Mouse (Mus musculus) A20 (cell line): ENCODE measurements at regions not wholly inside any gene's neighbourhood (a gene's known extent, or its start where the extent isn't known, plus 50 kb on each side); places are given as distances from the start of the nearest gene placed in this dataset.

Source experiments
- DNase-seq: peaks from one replicate; pipeline ENCODE4 v3.0.0-alpha.2; 2011; ENCODE audit warnings: low read depth, low spot score

DNA sequence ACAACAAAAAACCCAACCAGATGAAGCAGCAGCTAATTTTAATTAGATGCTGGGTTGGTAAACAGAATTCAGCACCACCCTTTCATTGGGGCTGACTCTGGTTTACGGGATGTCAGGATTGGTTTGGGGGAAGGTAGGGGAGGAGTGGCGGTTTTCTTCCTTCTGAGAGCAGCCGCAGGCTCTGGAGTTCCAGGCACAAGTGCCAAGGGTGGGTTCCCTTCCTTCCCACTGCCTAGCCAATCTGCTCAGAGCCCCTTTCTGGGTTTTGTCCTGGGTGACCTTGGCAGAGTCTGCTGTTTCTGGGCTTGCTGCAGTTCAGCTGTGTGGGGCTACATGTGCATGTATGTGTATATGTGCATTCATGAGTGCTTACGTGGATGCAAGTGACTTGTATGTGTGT, 260.5 kb upstream of the Gm4791 start:
- no peak for DNase-seq

- DNase-seq: no peak
Measured at GRCm38 (mm10) chr9:46737446-46737845, 261.1 kb upstream of the Gm4791 start.

GRCm38 (mm10) chr9:46736232-46736631, 262.3 kb upstream of the Gm4791 start:
- no peak for DNase-seq

DNA sequence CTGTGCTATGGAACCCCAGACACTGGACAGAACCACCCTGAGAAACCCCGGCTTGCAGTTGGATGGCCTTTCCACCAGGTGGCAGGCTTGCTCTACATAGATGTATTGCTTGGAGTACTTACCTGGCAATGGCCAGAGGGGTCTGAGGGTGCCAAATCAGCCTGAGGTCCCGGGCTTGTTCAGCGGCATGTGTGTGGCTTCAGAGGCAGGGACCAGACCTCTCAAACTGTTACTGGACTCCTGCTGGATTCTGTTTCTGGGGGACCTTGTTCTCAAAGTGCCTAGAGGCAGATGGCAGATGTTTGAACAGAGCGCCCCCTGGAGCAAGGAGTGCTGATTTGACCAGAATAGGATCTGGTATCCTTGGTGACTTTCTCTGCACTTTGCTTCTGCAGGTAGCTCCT, 262.9 kb upstream of the Gm4791 start:
- DNase-seq: peak; percentile 48

DNA sequence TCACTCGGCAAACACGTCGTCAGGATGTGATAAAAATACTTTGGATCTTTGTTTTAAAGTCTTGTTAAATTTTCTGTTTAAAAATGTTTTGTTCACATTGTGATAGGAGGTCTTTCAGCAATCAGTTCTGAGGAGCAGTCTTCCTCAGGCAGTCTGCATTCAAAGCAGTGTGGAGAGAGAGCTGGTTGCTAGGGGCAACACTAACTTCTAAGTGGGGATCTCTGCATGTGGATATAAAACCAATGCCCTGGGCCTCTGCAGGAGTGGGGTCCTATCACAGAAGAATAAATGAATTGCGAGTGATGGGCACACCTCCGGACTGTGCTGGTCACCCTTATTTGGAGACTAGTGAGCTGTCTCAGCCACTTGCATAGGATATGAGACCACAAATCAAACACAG, 270.1 kb upstream of the Gm4791 start:
- DNase-seq: no peak

GRCm38 (mm10) chr9:46724231-46724630, 274.3 kb upstream of the Gm4791 start:
- no peak for DNase-seq

GRCm38 (mm10) chr9:46713415-46713814, 285.1 kb upstream of the Gm4791 start:
- DNase-seq: no peak

DNA sequence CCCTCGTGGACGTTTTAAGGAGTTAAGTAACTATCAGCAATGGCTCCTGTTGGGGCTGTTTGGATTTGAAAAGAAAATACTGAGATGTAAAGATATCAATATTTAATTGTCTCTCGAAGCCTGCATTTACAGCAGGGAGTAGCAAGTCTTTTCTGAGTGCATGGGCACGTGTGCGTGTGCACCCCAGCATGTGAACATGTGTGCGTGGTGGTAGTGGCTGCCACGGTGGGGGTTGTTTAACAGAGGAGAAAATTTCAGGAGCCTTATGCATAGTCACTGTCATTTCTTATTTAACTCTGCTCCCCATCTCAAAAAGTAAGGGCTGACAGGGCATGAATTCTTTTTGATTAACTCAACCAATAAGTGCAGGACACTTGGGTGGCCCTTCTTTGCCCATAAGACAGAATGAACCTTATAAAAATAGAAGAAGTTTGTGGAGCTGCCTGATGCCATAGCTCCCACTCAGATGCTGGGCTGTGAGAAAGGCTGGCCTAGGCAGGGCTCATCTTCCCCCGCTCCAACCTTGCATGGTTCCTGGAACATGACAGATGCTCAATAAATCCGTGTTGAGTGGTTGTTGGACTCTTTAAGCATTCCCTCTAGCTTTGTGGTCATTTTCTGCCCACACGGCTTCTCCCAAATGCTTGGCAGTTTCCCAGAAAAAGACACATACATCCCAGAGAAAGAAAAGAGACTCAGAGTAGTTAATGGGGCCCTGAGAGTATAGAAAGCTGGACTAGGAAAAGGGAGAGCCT, 294.2 kb upstream of the Gm4791 start:
- DNase-seq: no peak

- no peak for DNase-seq
Measured at GRCm38 (mm10) chr9:46703674-46704073, 294.9 kb upstream of the Gm4791 start.

DNA sequence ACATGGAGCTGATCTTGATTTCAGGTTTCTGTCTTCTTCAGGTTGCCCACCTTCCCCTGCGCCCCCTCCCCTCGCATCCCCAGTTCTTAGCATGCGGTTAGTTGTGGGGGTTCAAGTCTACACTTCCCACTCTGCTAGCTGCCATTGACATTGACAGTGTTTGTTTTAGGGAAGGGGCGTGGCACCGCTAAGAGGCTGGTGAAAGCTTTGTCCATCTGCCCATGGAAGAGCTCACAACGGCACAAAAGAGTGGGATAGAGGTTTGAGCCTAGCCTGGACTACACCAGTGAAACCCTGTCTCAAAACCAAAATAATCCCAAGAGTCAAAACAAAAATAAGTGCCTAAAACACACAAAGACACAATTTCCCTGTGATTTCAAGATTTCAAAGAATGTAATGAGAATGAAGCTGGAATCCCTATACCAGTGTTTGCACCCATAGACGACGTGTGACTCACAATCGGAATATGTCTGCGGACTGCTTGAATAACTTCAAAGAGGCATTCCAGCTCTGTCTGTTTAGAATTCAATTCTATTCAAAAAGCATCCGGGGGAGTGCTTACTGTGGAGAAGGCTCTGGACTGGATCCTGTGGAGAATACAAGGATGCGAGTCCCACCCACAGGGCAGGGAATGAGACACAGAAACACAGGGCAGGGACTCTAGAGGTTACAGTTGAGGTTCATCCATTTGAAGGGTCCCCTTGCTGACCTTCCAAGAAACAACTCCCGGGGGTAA, 295.5 kb upstream of the Gm4791 start:
- DNase-seq: no peak

DNA sequence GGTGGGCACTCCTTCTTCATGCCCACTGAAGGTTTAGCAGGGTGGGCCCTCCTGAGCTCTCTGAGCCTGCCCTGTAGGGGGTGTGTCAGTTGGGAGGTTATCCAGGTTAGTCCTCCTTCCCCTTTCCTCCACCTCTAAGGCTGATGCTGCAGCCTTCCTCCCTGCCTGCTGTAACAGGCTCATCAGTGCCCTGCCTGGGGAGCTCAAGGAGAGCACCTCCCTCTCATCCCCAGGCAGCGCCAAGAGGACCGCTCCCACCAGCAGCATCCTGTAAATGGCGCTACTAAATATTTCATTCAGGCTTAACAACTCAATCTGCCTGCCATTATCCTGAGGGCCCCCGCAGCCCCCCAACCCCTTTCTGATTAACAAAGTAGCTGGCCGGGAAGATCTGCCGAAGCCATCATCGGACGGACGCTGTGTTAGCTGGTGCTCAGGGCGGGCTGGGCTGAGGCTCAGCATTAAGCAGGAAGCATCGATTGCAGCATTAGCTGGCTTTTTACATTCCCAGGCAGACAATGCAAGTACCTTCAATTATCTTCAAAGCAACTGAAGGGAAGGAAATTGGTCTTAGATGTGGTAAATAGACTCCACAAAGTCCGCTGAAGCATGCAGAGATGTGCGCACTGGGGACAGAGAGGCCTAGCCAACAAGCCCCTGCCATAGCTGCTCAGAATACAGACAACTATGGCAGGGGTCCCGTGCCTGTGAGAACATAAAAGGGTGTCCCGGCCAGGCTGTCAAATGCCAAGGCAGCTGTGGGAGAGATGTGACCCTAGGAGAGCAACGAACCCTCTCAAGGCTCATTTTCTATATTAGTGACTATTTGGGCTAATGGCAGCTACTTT, 296.3 kb upstream of the Gm4791 start:
- no peak for DNase-seq

DNA sequence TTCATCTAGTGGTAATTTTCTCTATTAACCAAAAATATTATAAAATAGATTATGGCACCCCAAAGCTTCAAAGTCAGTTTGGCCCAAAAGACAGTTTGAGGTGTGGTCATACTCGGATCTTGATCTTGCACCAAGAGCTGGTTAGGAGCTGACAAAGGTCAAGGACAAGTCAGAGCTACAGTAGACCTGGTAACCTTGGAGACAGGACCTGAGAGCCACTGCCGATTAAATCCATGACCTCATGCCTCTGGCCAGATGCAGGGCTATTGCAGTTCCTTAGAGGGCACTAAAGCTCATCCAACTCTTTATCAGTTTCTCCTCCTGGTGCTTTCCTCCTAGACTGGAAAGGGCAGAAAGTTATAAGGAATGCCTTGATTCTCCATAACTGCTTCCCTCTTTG, 302.4 kb upstream of the Gm4791 start:
- no peak for DNase-seq

- DNase-seq: no peak
Measured at GRCm38 (mm10) chr9:46689331-46689730, 309.2 kb upstream of the Gm4791 start.

GRCm38 (mm10) chr9:46684113-46684850, 314.3 kb upstream of the Gm4791 start:
- no peak for DNase-seq

DNA sequence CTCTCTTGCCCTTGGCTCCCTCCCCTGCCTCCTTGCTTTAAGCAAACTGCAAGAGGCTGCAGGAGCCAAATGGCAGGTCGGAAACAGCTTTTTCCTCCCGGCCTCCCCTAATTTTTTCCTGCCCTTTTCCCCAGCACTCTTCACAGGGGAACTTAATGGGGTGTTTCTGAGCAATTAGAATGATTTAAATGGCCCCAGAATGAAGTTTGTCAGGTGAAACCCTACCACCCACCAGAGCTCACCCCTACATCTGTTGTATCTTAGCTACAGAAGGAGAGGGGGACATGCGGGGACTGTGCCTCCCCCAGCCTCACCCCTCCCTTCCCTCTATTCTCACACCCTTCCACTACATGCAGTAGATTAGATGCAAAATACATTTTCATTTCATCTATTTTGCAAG, 326.5 kb upstream of the Gm4791 start:
- DNase-seq: no peak

DNA sequence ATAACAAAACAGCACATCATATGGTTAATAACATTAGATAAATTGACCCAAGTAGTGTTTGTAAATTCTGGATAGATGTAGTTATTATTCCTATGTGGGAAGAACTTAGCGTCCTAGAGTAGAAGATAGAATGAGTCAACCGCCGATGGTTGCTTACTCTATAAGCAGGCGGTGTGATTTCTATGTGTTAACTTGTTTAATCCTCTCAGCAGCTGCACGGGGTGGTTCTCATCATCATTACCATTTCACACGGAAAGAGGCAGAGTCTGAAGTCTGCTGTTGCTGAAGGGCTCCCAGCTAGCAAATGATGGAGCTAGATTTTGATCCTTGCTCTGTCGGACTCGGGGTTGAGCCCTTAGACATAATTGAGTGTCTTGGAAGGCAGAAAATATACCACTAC, 334.6 kb upstream of the 4931429L15Rik start:
- DNase-seq: no peak

- DNase-seq: no peak
Measured at GRCm38 (mm10) chr9:46647238-46647922, 327.6 kb upstream of the 4931429L15Rik start.

- DNase-seq: no peak
Measured at GRCm38 (mm10) chr9:46645469-46645884, 325.7 kb upstream of the 4931429L15Rik start.

GRCm38 (mm10) chr9:46643551-46643950, 323.8 kb upstream of the 4931429L15Rik start:
- no peak for DNase-seq

DNA sequence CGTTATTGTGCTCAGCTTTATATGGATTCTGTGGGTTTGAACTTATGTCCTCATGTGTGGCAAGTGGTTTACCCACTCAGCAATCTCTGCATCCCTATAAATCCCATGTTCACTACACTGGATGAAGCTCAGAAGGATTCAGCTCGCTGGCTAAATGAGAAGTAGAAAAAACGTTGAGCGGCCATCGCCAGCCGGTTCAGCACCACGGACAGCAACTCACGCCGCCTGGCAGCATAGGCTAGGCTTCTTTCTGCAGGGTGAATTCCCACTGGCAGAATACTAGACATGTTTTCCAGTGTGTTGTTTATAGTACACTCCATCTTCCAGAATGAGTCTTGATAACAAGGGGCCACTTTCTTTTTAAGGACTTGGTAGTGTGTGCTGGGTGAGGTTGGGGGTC, 322.9 kb upstream of the 4931429L15Rik start:
- peak; percentile 3 for DNase-seq
